Comparison of ENCODE assay signal across 31 mouse cellular contexts in genomic region chr4:109244506-109244905, GRCm38 (mm10). TPM values are rescaled to one million over a fixed set of nuclear protein-coding genes. Genes with fewer than 3 reads are reported as not detected.
A peak's percentile ranks its signal among the peaks of the same experiment; 100 is the strongest.
DNase-seq lines count a peak whose midpoint lies in the region; ATAC-seq and TF ChIP-seq lines count a peak whose summit lies in the region.
"Had no signal": no experiment of that assay in that cellular context is flagged by ENCODE, and none has a peak within 500 bp of the region (broad histone marks: within the 10 kb centered on the region; RNA-seq: fewer than 3 reads in every experiment).

No protein-coding gene starts in this region.

- H3K9ac ChIP-seq in heart, embryonic 11.5 days (ENCODE audit: low read depth, low read length), result no peak overlapping the region
- H3K9ac ChIP-seq: embryonic facial prominence, embryonic 12.5 days; embryonic facial prominence, embryonic 15.5 days; forebrain, postnatal 0 days; heart, embryonic 13.5 days; hindbrain, embryonic 13.5 days; intestine, embryonic 15.5 days had no signal

- 69% methylated on average over 7 of the region's 7 CpGs for WGBS in heart, embryonic 11.5 days (ENCODE audit: insufficient replicate concordance)

- H3K4me3 ChIP-seq in heart, embryonic 11.5 days (ENCODE audit: low read depth, low read length), result no peak overlapping the region
- H3K4me3 ChIP-seq in testis, adult 2 months (ENCODE audit: control insufficient read depth, low read depth, low read length), result no peak overlapping the region
- H3K4me3 ChIP-seq: embryonic facial prominence, embryonic 12.5 days; embryonic facial prominence, embryonic 15.5 days; heart, embryonic 13.5 days; hindbrain, embryonic 10.5 days; hindbrain, embryonic 13.5 days; intestine, embryonic 15.5 days had no signal

- no peak overlapping the region for H3K27ac ChIP-seq in heart, embryonic 11.5 days (ENCODE audit: low read depth, low read length)
- H3K27ac ChIP-seq in testis, adult 2 months (ENCODE audit: control insufficient read depth, insufficient read depth, low read depth, low read length), result peak overlapping the region; percentile 87
- H3K27ac ChIP-seq: embryonic facial prominence, embryonic 12.5 days; embryonic facial prominence, embryonic 15.5 days; heart, embryonic 13.5 days; hindbrain, embryonic 10.5 days; hindbrain, embryonic 13.5 days; intestine, embryonic 15.5 days had no signal

- no peak for TF ChIP-seq POLR2A in testis, adult 2 months (IDR thresholded peaks at IDR 0.05; ENCODE audit: control insufficient read depth, low read depth, low read length)

- no peaks in the 10 kb centered on the region for H3K36me3 ChIP-seq in heart, embryonic 11.5 days (ENCODE audit: control insufficient read depth, insufficient read depth, low read length)
- H3K36me3 ChIP-seq in testis, adult 2 months (ENCODE audit: control insufficient read depth, insufficient read depth, low read length), result no peaks in the 10 kb centered on the region
- H3K36me3 ChIP-seq: embryonic facial prominence, embryonic 12.5 days; embryonic facial prominence, embryonic 15.5 days; G1E; heart, embryonic 13.5 days; hindbrain, embryonic 10.5 days; hindbrain, embryonic 13.5 days; intestine, embryonic 15.5 days had no signal

- H3K4me1 ChIP-seq in heart, embryonic 11.5 days (ENCODE audit: control insufficient read depth, insufficient read depth, low read length), result 0 out of 2 replicates have a peak, but pooled peaks cover 3% of the 10 kb centered on the region
- H3K4me1 ChIP-seq in testis, adult 2 months (ENCODE audit: control insufficient read depth, insufficient read depth, low read length), result no peaks in the 10 kb centered on the region; the same call in none of the 2 replicates
- H3K4me1 ChIP-seq: embryonic facial prominence, embryonic 12.5 days; intestine, embryonic 15.5 days had no signal

- no peaks in the 10 kb centered on the region for H3K27me3 ChIP-seq in heart, embryonic 11.5 days (ENCODE audit: control insufficient read depth, insufficient read depth, low read length)
- H3K27me3 ChIP-seq in testis, adult 2 months (ENCODE audit: control insufficient read depth, insufficient read depth, low read length), result no peaks in the 10 kb centered on the region
- H3K27me3 ChIP-seq: embryonic facial prominence, embryonic 12.5 days; embryonic facial prominence, embryonic 15.5 days; heart, embryonic 13.5 days; hindbrain, embryonic 13.5 days; intestine, embryonic 15.5 days; Patski had no signal

- H3K9me3 ChIP-seq in heart, embryonic 11.5 days (replicated peaks; ENCODE audit: control insufficient read depth, low read length), result no peaks in the 10 kb centered on the region
- H3K9me3 ChIP-seq: embryonic facial prominence, embryonic 12.5 days; embryonic facial prominence, embryonic 15.5 days; G1E; heart, embryonic 13.5 days; hindbrain, embryonic 10.5 days; hindbrain, embryonic 13.5 days; intestine, embryonic 15.5 days had no signal

- peak; percentile 36 for DNase-seq in gastrocnemius, adult 18-20 months (ENCODE audit: low spot score)
- DNase-seq in gastrocnemius, postnatal 36 days, result no peak
- peak; percentile 67 for DNase-seq in heart, adult 8-10 months (ENCODE audit: low spot score)
- no peak for DNase-seq in testis, postnatal 10 days (ENCODE audit: low spot score)
- peak; percentile 63 for DNase-seq in testis, postnatal 14 days (ENCODE audit: low spot score)
- no peak for DNase-seq in adrenal gland, postnatal 36 days
- DNase-seq: adrenal gland, postnatal 10 days; cerebellum, adult 11 months; cerebellum, adult 2 months; cerebellum, adult 9-11 months; cerebellum, postnatal 25 days; forebrain, postnatal 0 days; gastrocnemius, postnatal 25 days; heart, postnatal 36 days; kidney, adult 11 months had no signal

- intact Hi-C loops in gastrocnemius, postnatal 36 days (cut with DNase I), result no loop called here

- no peak overlapping the region for H3K4me2 ChIP-seq in heart, embryonic 11.5 days
- H3K4me2 ChIP-seq: embryonic facial prominence, embryonic 12.5 days; embryonic facial prominence, embryonic 15.5 days; heart, embryonic 13.5 days; hindbrain, embryonic 13.5 days; intestine, embryonic 15.5 days had no signal

- no peak for TF ChIP-seq CTCF in testis, adult 2 months (IDR thresholded peaks at IDR 0.05; ENCODE audit: control insufficient read depth, insufficient read depth, insufficient replicate concordance, low read depth, low read length)

- ATAC-seq in heart, embryonic 11.5 days (replicated peaks; ENCODE audit: insufficient number of reproducible peaks, low FRiP score, low TSS enrichment), result no peak
- ATAC-seq: forebrain, embryonic 14.5 days; forebrain, postnatal 0 days; hindbrain, embryonic 16.5 days; intestine, embryonic 15.5 days; Patski had no signal

RNA-seq across cellular contexts. Expression of gene Calr4, which starts 10.2 kb away (rescaled TPM):
- total RNA-seq in gastrocnemius, adult 18-20 months (2021), result not detected
- total RNA-seq in gastrocnemius, postnatal 36 days (2021), result not detected
- total RNA-seq in heart, adult 8-10 months (2022), result not detected
- 0.23 and 0.34 TPM in 2 replicates for polyA plus RNA-seq in heart, embryonic 11.5 days (2014; fragmentation: Nextera tagmentation; extraction: Ambion mirVana)
- polyA plus RNA-seq in testis, adult 2 months (2012; rRNA removed), result 1.8 and 2.4 TPM in 2 replicates
- 1 to 10 TPM in 1 of 2 experiments, under 1 TPM in 1; 0.79 to 1.1 TPM for total RNA-seq in adrenal gland, postnatal 36 days (2021)
- total RNA-seq: common myeloid progenitor, adult 5-6 weeks; G1E; gastrocnemius, adult 8-10 months; granulocyte monocyte progenitor cell, adult 5-6 weeks; heart, postnatal 36 days had no signal
- polyA plus RNA-seq: heart, embryonic 16.5 days; hindbrain, embryonic 10.5 days; Patski had no signal

RNA-seq across cellular contexts. Expression of gene Eps15, which starts 35.6 kb away (rescaled TPM):
- total RNA-seq in gastrocnemius, adult 18-20 months (2021), result 10 to 100 TPM; 74.3 to 80.3 TPM
- 10 to 100 TPM; 64.4 to 65.1 TPM for total RNA-seq in gastrocnemius, postnatal 36 days (2021)
- total RNA-seq in heart, adult 8-10 months (2022), result 10 to 100 TPM; 40.2 to 48.6 (median 44.1) TPM
- polyA plus RNA-seq in heart, embryonic 11.5 days (2014; fragmentation: Nextera tagmentation; extraction: Ambion mirVana), result 38.5 and 45.6 TPM in 2 replicates
- 36.4 and 39.4 TPM in 2 replicates for polyA plus RNA-seq in testis, adult 2 months (2012; rRNA removed)
- total RNA-seq in adrenal gland, postnatal 36 days (2021), result 10 to 100 TPM; 75.6 to 91.0 TPM

RNA-seq across cellular contexts. Expression of gene Osbpl9, which starts 42.4 kb away (rescaled TPM):
- total RNA-seq in gastrocnemius, adult 18-20 months (2021), result 100 to 1,000 TPM in 1 of 2 experiments, 10 to 100 TPM in 1; 91.6 to 107 TPM
- total RNA-seq in gastrocnemius, postnatal 36 days (2021), result 100 to 1,000 TPM in 1 of 2 experiments, 10 to 100 TPM in 1; 82.9 to 101 TPM
- 100 to 1,000 TPM in 2 of 4 experiments, 10 to 100 TPM in 2; 85.9 to 105 (median 95.9) TPM for total RNA-seq in heart, adult 8-10 months (2022)
- polyA plus RNA-seq in heart, embryonic 11.5 days (2014; fragmentation: Nextera tagmentation; extraction: Ambion mirVana), result 46.2 and 56.0 TPM in 2 replicates
- 90.5 and 100 TPM in 2 replicates for polyA plus RNA-seq in testis, adult 2 months (2012; rRNA removed)
- total RNA-seq in adrenal gland, postnatal 36 days (2021), result 100 to 1,000 TPM; 121 to 164 TPM

Comparison
In these comparisons a context has a peak if more than half of its experiments do, and no peak if none do; other contexts are left out.
1. DNase-seq: peak in gastrocnemius, adult 18-20 months (single experiment), heart, adult 8-10 months (single experiment) and testis, postnatal 14 days (single experiment); none in gastrocnemius, postnatal 36 days (0 of 2), testis, postnatal 10 days (single experiment) and adrenal gland, postnatal 36 days (0 of 2).